Mouse (Mus musculus) ES-Bruce4 (cell line): ENCODE measurements around the gene Agmat.

ENCODE experiments used
- CTCF ChIP-seq: IDR thresholded peaks from one replicate; pipeline ENCODE4 v1.8.1; 2011; ENCODE audit warnings: low read depth, low read length
- EP300 ChIP-seq: IDR thresholded peaks from 2 replicates; pipeline ENCODE4 v1.6.1; 2011; ENCODE audit warnings: low read depth, low read length; ENCODE audit not compliant: insufficient read depth

DNA sequence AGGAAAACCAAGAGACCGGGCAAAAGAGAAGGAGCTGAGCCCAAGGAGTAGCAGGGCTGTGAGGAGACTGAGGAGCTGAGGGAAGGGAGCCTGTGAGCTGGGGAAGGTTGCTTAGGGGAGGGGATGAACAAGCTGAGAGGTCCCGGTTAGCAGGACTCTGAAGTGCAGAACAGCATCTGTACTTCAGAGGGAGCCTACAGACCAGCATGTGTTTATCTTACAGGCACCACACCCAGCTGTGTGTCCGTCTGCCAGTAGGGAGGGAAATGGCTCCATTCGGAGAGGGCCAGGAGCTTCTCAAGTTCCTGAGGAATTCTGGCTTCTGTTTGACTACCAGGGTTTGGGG lies 5.6 kb downstream of the Agmat start:
- no peak for TF ChIP-seq EP300
- TF ChIP-seq CTCF, result no peak
